Mouse (Mus musculus) liver, embryonic 14.5 days (tissue): ENCODE results near the gene Alkbh2.

ENCODE experiments used
- CTCF ChIP-seq: IDR thresholded peaks from 2 replicates; pipeline ENCODE4 v1.5.1; 2016; ENCODE audit warnings: antibody characterized with exemption, low read depth, control low read depth
- EP300 ChIP-seq: IDR thresholded peaks from 2 replicates; pipeline ENCODE4 v1.6.1; 2016; ENCODE audit warnings: antibody characterized with exemption, low read depth

DNA sequence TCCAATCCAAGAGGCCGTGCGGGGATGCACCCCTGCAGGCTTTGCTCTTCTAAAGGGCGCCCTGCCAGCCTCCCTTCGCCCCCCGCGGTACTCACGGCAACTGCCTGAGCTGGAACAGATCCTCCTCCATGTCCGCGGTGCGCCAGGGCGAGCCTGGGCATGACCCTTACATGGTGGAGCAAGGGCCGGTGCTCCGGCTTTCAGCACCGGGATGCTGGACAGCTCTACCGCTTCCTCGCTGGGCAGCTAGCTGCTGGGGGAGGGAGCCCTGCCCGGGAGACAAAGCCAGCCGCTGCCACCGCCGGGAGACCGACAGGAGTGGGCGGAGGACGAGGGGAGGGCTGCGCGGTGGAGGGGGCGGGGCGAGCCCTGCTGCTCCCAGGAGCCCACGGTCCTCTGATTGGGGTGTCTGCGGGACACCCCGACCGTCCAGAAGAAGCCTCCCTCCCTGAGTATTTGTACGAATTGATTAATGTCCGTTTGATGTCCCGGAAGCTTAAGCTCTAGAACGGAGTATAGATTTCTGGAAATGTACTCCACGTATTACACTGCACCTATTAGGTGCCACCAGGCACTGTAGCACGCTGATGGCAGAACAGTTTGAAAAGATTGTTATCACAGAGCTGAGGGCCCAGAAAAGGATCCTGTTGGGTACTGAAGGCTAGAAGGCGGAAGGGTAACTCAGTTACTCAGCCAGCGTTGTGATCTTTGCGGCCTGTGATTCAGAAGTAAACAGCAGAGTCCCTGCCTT, 36.8 kb downstream of the Alkbh2 start, which contains the start of gene Svop:
- TF ChIP-seq CTCF (no peak), EP300 (no peak)
